Mouse (Mus musculus) ES-E14 (cell line): ENCODE measurements around the gene Meaf6. TPM values are rescaled to one million over a fixed set of nuclear protein-coding genes. Genes with fewer than 3 reads are reported as not detected.

ENCODE experiments used
- DNase-seq: peaks from one replicate; pipeline ENCODE4 v3.0.0-alpha.2; 2013; ENCODE audit warnings: low read depth, low spot score
- H3K27ac ChIP-seq: 2 replicates; pipeline ENCODE4 v1.5.1; 2012; ENCODE audit warnings: low read depth, mild to moderate bottlenecking, low read length, moderate library complexity, mixed read lengths; ENCODE audit not compliant: poor library complexity, insufficient read depth, severe bottlenecking
- H3K36me3 ChIP-seq: 2 replicates; pipeline ENCODE4 v1.6.1; 2012; ENCODE audit warnings: mild to moderate bottlenecking, low read length, moderate library complexity, mixed read lengths; ENCODE audit not compliant: control insufficient read depth, poor library complexity, insufficient read depth, severe bottlenecking
- H3K4me1 ChIP-seq, 2 experiments: fragments of 150-350 bp in 1 of 2; sonication (generic) in 1 of 2; 2 replicates each; pipeline ENCODE4 v1.6.1; 2012; ENCODE audit warnings: low read length in 2 of 2, mild to moderate bottlenecking in 1 of 2, mixed read lengths in 1 of 2; ENCODE audit not compliant: control insufficient read depth in 2 of 2, insufficient read depth in 2 of 2, poor library complexity in 1 of 2
- H3K4me3 ChIP-seq, 2 experiments: fragments of 150-350 bp in 1 of 2; sonication (generic) in 1 of 2; 2 replicates each; pipeline ENCODE4 v1.5.1; 2012; ENCODE audit warnings: low read length in 2 of 2, low read depth in 1 of 2, mild to moderate bottlenecking in 1 of 2, mixed read lengths in 1 of 2; ENCODE audit not compliant: insufficient read depth in 1 of 2, poor library complexity in 1 of 2, severe bottlenecking in 1 of 2
- H3K9ac ChIP-seq: 2 replicates; pipeline ENCODE4 v1.6.1; 2012; ENCODE audit warnings: low read depth, mild to moderate bottlenecking, low read length, mixed read lengths; ENCODE audit not compliant: poor library complexity, insufficient read depth, severe bottlenecking
- H3K9me3 ChIP-seq: fragments of 150-350 bp; sonication (generic); 2 replicates; pipeline ENCODE4 v1.6.1; 2012; ENCODE audit warnings: low read depth, mild to moderate bottlenecking, low read length; ENCODE audit not compliant: control insufficient read depth, insufficient read depth
- CHD2 ChIP-seq: IDR thresholded peaks from 2 replicates; pipeline ENCODE4 v1.6.1; 2014; ENCODE audit warnings: mild to moderate bottlenecking, low read depth, low read length, inconsistent platforms
- HCFC1 ChIP-seq: IDR thresholded peaks from 2 replicates; pipeline ENCODE4 v1.6.1; 2012; ENCODE audit warnings: low read length, inconsistent platforms, borderline replicate concordance; ENCODE audit not compliant: insufficient read depth
- MAFK ChIP-seq: IDR thresholded peaks from 2 replicates; pipeline ENCODE4 v1.6.1; 2014; ENCODE audit warnings: mild to moderate bottlenecking, low read depth, low read length, inconsistent platforms; ENCODE audit not compliant: insufficient read depth
- ZC3H11A ChIP-seq: IDR thresholded peaks from 2 replicates; pipeline ENCODE4 v1.6.1; 2012; ENCODE audit warnings: low read depth, mild to moderate bottlenecking, inconsistent platforms, low read length, borderline replicate concordance
- ZNF384 ChIP-seq: IDR thresholded peaks from 2 replicates; pipeline ENCODE4 v1.6.1; 2012; ENCODE audit warnings: low read depth, low read length, inconsistent platforms
- in situ Hi-C, 2 experiments: fragments of 600-800 bp; cut with MboI; formaldehyde crosslinking; loops; one replicate each; pipeline ENCODE4 v1.15.1; 2025; ENCODE audit warnings: low sequenced_read_pairs in 2 of 2, inconsistent platforms in 1 of 2; ENCODE audit not compliant: unreplicated experiment in 2 of 2
- total RNA-seq: library from RNA; depleted of rRNA; stranded (reverse); fragments of 300-350 nt; gene quantifications from 2 replicates; pipeline ENCODE4 v1.2.3, GENCODE M21; 2012

The Meaf6 gene
- total RNA-seq, 1 experiment, result 25.0 TPM

DNA sequence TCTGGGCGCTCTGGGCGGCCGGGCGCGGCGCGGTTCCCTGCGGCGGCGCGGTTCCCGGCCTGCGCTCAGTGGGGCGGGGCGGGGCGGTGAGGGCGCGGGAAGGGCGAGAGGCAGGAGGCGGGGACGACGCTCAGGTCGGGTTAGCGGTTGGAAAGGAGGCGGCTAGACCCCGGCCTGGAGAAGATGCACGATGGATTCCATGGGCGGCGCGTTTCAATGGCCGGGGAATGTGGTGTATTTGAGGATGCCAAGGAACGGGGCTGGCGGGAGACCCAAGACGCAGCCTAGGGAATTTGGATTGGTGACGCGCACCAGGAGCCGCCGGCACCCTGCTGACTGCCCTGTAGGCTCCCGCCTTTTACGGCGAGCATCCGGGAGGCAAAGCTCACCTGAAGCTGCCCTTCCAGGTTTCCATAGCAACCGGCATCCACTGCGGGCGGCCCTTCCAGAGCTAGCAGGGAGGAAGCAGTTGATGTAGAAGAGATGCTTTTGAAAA lies 460 bp downstream of the Meaf6 start:
- H3K36me3 ChIP-seq, result peaks cover 10% of the 10 kb centered on the region

DNA sequence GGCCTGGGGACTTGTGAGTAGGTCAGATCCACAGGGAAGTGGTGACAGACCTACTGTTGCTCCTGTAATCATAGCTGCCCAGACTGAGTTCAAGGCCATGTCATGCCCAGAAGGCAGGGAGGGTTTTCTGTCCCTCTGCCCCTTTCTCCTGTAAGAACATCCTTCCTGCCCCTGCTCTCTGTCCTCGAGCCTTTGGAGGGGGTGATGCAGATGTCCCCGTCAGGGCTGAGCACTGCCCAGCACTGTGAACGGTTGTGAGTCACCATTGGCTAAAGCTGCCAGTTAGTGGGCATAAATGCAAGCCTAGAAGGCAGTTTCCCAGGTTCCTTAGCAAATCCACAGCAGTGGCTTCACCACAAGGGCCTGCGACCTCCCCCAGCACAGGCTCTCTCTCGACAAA lies 8.1 kb downstream of the Meaf6 start:
- no peak overlapping the region for H3K9ac ChIP-seq
- H3K9me3 ChIP-seq, result no peaks in the 10 kb centered on the region
- H3K27ac ChIP-seq, result no peak overlapping the region
- no peak overlapping the region for H3K4me3 ChIP-seq
- peaks cover 14% of the 10 kb centered on the region for H3K36me3 ChIP-seq
- DNase-seq, result no peak
- TF ChIP-seq HCFC1 (no peak), ZC3H11A (no peak), ZNF384 (no peak), MAFK (no peak)
- peaks cover 0 to 2% of the 10 kb centered on the region in 2 experiments; a peak in 1 of 4 replicates for H3K4me1 ChIP-seq
- in situ Hi-C loops, result no loop called here

More for the DNA sequence above, 460 bp downstream of the Meaf6 start:
- peak overlapping the region; percentile 95 for H3K9ac ChIP-seq
- peak overlapping the region; percentile 87 for H3K27ac ChIP-seq
- TF ChIP-seq CHD2, result no peak
- no peak for TF ChIP-seq ZC3H11A
- no peak for TF ChIP-seq ZNF384
- no peak for TF ChIP-seq HCFC1
- no peak for TF ChIP-seq MAFK
- no peaks in the 10 kb centered on the region for H3K9me3 ChIP-seq
- in situ Hi-C loops, result no loop called here
- peaks cover 0 to 4% of the 10 kb centered on the region in 2 experiments; a peak in 1 of 4 replicates for H3K4me1 ChIP-seq
- H3K4me3 ChIP-seq, result peak overlapping the region; percentile 85 to 89
- DNase-seq, result peak; percentile 71

DNA sequence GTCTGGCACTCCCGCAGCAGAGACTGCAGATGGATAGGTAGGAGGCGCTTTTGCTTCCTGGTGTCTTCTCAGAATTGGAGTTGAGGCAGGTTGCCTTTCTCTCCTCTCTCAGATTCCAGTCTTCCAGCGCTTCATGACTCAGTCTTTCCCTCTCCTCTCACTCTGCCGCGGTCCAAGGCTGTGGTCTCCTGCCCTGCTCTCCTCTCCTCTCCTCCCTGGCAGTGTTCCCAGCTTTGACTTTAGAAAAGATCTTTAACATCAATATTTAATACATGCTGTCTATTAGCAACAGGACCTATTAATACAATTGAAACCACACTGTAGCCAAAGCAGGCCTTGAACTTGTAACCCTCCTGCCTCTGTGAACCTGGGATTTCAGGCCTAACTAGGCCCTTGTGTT lies 11.1 kb downstream of the Meaf6 start:
- Histone ChIP-seq H3K9ac (no peak overlapping the region), H3K4me3 (no peak overlapping the region), H3K36me3 (peaks cover 7% of the 10 kb centered on the region; the same call in 1 of the 2 replicates), H3K9me3 (no peaks in the 10 kb centered on the region), H3K27ac (no peak overlapping the region), H3K4me1 (peaks cover 0 to 5% of the 10 kb centered on the region in 2 experiments; a peak in 2 of 4 replicates)
- no peak for DNase-seq
- in situ Hi-C loops, result no loop called here
- TF ChIP-seq CHD2, result no peak
- no peak for TF ChIP-seq MAFK
- TF ChIP-seq ZC3H11A, result no peak
- no peak for TF ChIP-seq HCFC1
- no peak for TF ChIP-seq ZNF384

DNA sequence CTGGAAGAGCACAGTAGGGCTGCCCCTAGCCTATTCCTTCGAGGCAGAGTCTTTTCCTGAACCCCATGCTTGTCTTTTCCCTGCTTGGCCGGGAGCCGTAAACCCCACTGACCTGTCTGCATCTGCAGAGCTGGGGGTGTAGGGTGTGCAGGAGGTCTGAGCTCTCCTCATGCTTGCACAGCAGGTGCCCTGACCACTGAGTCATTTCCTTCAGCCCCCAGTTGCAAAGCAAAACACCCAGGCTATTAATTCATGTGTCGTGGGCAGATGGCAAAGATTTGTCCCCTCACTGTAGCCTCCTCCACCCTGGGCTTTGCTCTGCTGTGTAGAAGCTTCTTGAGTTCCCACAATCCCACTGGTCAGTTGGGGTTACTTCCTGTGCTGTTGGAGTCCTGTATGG lies 12.5 kb downstream of the Meaf6 start:
- in situ Hi-C loops, result no loop called here
- no peak overlapping the region for H3K27ac ChIP-seq
- H3K9ac ChIP-seq, result no peak overlapping the region; the same call in 1 of the 2 replicates
- DNase-seq, result no peak
- H3K9me3 ChIP-seq, result no peaks in the 10 kb centered on the region
- TF ChIP-seq MAFK (no peak), ZNF384 (no peak), HCFC1 (no peak), ZC3H11A (no peak), CHD2 (no peak)
- no peak overlapping the region for H3K4me3 ChIP-seq
- peaks cover 0 to 7% of the 10 kb centered on the region in 2 experiments; a peak in 2 of 4 replicates for H3K4me1 ChIP-seq
- H3K36me3 ChIP-seq, result peaks cover 2% of the 10 kb centered on the region; the same call in 1 of the 2 replicates

DNA sequence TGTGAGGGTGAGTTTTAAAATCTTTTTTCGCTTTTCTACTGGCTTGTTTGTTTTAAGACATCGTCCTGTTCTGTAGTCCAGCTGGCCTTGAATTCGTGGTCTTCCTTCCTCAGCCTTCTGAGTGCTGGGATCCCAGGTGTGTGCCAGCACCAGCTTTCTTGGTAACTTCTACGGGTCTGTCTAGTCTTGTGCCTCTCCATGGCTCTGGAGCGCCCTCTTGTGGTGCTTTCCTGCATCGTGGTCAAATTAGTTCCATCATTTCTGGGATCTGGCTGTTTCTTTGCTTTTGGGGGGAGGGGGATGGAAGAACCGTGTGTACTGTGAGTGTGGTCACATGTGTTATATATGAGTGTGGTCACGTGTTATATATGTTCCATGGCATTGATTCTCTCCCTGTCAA lies 14.5 kb downstream of the Meaf6 start:
- H3K4me3 ChIP-seq, result no peak overlapping the region
- peaks cover 2% of the 10 kb centered on the region; the same call in 1 of the 2 replicates for H3K36me3 ChIP-seq
- no peak overlapping the region for H3K9ac ChIP-seq
- in situ Hi-C loops, result no loop called here
- peaks cover 0 to 7% of the 10 kb centered on the region in 2 experiments; a peak in 2 of 4 replicates for H3K4me1 ChIP-seq
- TF ChIP-seq MAFK (no peak), ZC3H11A (peak; percentile 56), HCFC1 (no peak), CHD2 (no peak)
- peak; percentile 94 for DNase-seq
- H3K27ac ChIP-seq, result no peak overlapping the region
- H3K9me3 ChIP-seq, result no peaks in the 10 kb centered on the region
